Mouse (Mus musculus) CD4-positive, CD25-positive, alpha-beta regulatory T cell, adult 4 months (primary cell): ENCODE measurements around the gene Kcnk6. TPM values are rescaled to one million over a fixed set of nuclear protein-coding genes. Genes with fewer than 3 reads are reported as not detected.

Experiments used
- ATAC-seq: one replicate; pipeline ENCODE4 v1.8.0; 2017
- polyA plus RNA-seq, 2 experiments: library from polyadenylated mRNA; unstranded; fragments of 100-300 nt; shearing (Covaris generic); gene quantifications; one replicate each; pipeline ENCODE4 v1.2.1; 2017

Gene Kcnk6
- polyA plus RNA-seq = 1 to 10 TPM; 2.5 to 5.3 TPM

DNA sequence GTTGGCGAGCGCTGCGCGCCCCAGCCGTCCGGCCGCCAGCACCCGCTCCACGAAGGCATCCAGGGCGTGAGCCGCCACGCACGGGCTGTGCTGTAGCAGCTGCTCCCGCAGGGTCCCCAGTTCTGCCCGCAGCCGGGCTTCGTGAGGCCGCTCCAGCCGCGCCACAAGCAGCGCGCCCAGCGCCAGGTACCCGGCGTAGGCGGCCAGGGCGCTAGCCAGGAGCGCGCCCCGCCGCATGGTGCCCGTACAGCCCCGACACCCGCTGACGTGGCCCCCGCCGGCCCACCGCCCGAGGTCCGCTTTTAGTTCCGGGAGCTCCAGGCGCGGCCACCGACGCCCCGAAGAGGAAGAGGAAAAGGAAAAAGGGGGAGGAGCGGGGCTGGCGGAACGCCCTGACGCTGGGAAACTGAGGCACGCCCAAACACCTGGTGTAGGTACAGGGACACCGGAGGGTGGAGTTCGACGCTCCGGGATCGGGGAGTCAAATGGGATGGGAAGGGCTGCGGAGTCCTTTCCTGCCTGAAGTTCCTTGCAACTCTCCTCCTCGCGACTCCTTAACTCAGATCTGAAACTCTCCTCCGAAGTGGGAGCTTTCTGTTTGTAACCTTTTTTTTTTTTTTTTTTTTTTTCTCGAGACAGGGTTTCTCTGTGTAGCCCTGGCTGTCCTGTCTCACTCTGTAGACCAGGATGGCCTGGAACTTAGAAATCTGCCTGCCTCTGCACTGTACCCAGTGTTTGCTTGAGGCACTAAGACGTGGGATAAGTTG, at the start of gene Kcnk6:
TSS of gene Kcnk6 (minus strand) at position 269 of the 767 bp plus-strand sequence.
- ATAC-seq = peak; percentile 62

- ATAC-seq = peak; percentile 73
Measured at GRCm38 (mm10) chr7:29281201-29282073, 49.1 kb upstream of the Kcnk6 start, which contains the start of gene Spint2. Gene Spint2, minus strand, starts transcription at chr7:29281912.

- ATAC-seq = peak; percentile 34
Measured at GRCm38 (mm10) chr7:29280801-29281200, 48.5 kb upstream of the Kcnk6 start.

DNA sequence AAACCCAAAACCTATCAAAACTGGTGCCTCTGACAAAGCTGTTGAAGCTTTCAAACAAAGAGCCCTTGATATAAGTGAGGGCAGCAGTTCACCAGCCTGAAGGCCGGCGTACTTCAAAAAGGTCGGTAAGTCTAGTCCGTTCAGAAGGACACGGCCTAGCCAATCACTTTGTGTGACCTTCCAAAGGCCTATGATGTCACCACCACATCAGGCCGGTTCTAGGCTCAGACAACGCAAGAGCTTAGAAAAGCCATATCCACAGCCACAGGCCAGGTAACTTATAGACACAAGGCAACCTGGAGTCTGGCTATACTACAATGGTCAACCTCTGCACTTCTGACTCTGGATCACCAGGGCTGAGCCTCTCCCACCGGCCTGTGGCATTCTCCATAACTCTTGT, 47.6 kb upstream of the Kcnk6 start:
- no peak for ATAC-seq

- ATAC-seq = no peak
Measured at GRCm38 (mm10) chr7:29279261-29279660, 46.9 kb upstream of the Kcnk6 start.

DNA sequence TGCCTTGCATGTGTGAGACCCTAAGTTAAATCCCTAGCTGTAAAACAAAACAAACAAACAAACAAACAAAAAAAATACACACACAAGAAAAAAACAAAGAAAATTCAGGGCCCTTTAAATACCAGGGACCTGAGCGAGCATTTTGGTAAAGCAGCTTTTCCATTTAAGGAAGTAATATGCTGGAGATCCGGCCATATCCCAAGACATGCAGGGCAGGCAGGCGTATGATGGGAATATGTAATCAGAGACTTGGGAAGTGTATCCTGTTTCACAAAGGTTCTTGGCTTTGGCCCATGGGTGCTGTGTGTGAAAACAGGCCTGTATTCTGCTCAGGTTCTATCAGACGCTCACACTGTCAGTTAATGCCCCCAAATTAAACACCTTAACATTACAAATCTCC, 45.2 kb upstream of the Kcnk6 start:
- ATAC-seq = no peak

GRCm38 (mm10) chr7:29276715-29277114, 44.4 kb upstream of the Kcnk6 start:
- ATAC-seq = no peak

DNA sequence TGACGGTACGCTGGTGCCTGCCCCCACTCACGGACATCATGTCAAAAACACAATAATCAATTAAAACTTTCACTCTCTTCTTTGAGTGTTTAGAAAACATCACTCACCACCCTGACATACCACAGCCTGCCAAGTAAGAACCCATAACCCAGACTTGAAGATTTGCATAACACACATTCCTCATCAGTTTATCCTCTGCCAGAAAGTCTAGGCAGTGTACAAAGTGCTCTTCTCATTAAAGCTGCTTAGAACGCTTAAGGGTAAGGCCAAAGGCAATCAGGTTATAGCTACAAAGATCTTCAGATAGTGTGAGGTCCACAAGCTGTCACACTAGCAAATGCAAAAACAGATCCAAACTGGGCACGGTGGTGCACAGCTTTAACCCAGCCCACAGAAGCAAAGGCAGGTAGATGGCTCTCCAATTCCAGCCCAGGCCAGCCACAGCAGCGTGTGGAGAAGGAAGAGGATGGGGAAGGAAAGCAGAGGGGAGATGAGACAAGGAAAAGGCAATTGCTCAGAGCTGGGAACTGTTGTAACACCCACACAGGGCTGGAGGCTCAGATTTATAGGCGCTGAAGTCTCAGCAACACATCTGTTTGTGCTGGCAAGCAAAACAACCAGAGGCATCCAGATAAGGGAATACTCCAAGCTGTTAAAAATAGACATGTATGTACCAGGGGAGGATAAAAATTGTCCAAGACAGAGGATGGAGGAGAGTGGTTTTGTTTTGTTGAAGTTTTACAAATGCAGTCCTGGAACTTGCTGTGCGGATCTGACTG, 39.6 kb upstream of the Kcnk6 start:
- ATAC-seq = no peak

GRCm38 (mm10) chr7:29270445-29270844, 38.1 kb upstream of the Kcnk6 start:
- ATAC-seq = no peak

DNA sequence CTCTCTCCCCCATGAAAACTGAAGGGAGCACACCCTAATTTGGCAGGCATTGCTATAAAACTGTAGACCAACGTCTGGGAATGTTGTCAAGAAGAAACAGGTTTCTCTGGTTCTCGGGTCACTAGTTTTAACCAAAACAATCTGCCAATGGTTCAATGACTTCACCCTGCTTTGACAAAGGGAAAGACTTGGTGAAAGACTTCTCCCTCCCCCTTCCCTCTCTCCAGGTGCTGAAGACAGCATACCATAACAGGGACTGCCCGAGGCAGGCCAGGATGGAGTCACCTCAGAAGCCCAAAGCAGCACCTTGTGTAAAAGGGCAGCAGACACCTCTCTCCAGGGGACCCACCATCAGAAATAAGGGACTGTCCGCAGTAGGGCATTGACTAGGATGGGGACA, 34.6 kb upstream of the Kcnk6 start:
- no peak for ATAC-seq

DNA sequence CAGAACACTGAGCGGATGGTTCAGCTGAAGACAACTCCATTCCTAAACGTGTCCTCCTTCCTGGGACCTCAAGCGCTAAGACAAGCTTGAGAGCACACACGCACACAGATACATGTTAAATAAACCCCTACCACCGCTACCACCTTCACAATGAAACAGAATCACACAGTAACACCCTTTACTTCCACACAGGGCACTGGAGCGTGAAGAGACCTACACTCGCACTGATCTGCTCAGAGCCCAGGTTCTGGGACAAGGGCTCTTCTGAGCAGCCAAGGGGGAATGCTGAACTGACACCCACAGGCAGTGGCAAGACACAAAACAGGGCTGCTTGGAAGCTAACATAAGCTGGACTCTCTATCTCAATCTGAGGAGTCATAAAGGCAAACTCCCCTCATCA, 33.3 kb upstream of the Kcnk6 start:
- ATAC-seq = no peak

DNA sequence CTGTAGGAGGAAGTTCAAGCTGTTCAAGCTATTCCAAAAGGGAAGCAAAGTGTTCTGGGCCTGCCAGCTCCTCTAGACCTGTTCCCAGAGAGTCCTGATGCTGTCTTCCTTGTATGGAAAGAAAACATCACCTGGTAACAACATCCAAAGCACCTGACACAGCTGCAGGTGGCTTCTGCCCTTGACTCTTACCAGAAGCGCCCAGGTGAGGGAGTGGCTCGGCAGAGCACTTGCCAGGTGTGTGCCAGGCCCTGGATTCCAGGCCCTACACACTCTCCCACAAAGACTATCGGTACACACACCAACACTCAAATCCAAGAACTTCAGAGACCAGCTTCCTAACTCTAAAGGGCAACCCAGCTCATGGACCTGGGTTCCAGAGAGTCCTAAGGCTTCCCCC, 31.5 kb upstream of the Kcnk6 start:
- no peak for ATAC-seq

- no peak for ATAC-seq
Measured at GRCm38 (mm10) chr7:29262151-29262550, 29.8 kb upstream of the Kcnk6 start.

- ATAC-seq = no peak
Measured at GRCm38 (mm10) chr7:29259781-29260730, 27.7 kb upstream of the Kcnk6 start.

- no peak for ATAC-seq
Measured at GRCm38 (mm10) chr7:29257368-29257767, 25.1 kb upstream of the Kcnk6 start.

DNA sequence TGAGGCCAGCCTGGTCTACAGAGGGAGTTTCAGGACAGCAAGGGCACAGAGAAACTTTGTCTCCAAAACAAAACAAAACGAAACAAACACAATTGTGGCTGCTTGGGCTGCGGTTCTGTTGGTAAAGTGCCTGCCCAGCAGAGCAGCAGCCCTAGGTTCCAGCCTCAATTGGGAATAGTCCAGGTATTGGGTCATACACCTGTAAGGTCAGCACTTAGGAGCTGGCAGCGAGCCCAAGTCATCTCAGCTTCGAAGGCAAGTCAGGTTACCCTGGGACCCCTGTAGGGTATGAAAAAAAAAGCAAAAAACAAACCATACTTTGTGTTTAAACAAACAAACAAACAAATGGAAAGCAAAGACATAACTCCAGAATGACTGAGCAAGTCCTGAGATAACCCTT, 23.6 kb upstream of the Kcnk6 start:
- no peak for ATAC-seq

DNA sequence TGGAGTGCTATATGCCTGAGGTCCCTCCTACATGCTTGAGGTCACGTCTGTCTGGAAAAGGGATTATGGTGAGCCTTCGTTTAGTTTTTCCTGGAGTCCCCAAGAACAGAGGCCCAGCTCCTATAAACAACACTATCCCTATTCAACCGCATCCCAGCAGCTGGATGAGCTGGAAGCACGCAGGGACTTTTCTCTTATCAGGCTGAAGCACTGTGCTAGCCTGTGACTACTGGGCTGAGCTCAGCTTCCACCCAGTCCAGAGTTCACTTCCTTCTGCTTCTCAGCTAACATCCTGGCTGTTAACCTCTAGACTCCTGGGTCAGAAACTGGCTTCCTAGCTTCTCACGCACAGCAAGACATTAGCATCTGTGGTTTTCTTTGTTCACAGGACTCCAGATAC, 21.5 kb upstream of the Kcnk6 start:
- ATAC-seq = no peak

DNA sequence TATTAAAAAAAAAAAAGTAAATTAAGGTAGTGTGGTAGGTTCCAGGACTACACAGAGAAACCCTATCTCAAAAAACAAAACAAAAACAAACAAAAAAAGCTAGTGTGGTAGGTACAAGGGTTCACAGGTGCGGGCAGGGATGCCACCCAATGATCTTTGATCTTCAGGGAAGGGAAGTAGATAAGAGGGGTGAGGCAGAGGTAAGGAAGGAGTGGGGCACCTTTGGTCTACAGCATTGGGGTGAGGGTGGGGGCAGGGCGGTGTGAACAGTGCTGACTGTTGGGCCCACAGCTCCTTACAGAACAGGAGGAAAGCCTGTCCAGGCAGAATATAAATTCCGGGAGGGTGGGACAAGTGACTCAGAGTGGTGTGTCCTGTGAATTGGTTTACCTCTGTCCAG, 18.9 kb upstream of the Kcnk6 start:
- ATAC-seq = peak; percentile 47

DNA sequence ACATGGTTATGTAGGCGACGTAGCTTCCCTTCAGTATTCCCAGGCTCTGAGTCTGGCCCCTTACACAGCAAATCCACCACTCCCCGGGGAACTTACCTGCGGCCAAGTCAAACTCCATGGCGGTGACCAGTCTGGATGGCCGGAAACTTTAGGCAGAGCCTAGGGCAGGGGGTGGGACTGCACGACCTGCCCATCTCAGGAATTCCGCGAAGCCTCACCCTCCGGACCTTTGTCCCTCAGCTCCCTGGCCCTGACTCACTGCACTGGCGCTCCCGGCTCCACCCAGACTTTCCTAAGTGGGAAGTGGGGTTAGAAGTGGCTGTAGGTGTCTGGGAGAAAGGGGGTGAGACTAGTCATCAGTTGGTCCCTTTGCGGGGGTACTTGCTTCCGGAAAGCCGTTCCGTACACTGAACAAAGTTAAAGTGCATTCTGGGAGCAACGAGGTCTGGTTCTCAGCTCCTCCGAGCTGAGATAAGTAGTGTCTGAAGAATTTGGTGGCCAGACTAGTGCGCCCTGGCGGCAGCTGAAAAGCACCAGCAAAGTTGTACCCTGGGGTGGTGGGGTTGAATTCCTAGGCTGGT, 16.0 kb upstream of the Kcnk6 start, which contains the start of gene 2200002D01Rik:
TSS of gene 2200002D01Rik (minus strand) at position 206 of the 581 bp plus-strand sequence.
- no peak for ATAC-seq

DNA sequence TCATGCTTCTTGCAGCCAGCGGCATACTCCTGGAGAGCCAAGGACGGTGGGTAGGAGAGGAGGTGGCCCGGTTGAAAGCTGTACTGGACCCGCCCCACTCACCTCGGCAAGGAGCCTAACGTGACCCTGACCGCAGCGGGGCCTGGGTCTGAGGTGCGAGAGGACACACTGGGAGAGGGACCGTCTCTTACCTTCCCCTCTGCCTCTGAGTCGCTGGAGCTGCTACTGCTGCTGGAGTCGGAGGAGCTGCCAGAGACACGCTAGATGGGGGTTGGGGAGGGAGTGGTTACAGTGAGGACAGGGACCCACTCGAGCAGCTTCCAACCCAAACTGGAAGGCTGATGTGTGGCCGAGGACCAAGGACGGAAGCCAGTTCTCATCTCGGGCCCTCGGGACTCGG, 15.4 kb upstream of the Kcnk6 start:
- ATAC-seq = peak; percentile 22

DNA sequence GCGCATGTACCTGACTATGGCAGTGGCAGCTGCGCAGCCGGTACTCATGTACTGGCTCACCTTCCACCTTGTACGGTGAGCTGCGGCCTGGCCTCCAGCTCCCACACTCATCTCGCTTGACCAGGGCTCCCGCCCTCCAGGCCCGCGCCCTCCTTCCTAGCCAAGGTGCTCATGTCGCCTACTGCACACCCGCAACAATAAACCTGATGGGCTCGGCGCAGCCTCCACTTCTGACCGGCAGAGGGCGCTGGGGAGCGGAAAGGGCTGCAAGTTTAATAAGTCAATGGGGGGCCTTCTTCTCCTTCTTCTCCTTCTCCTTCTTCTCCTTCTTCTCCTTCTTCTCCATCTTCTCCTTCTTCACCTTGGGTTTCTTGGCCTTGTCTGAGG, 15.0 kb upstream of the Kcnk6 start:
- peak; percentile 55 for ATAC-seq
